Mouse (Mus musculus) thymus, adult 2 months (tissue): ENCODE data around the gene Tmem266. TPM values are rescaled to one million over a fixed set of nuclear protein-coding genes. Genes with fewer than 3 reads are reported as not detected.

Experiments used
- DNase-seq: peaks from one replicate; pipeline ENCODE4 v3.0.0; 2021
- H3K27ac ChIP-seq: fragments of 200-500 bp; 2 replicates; pipeline ENCODE4 v1.5.1; 2012; ENCODE audit warnings: low read length, control low read depth; ENCODE audit not compliant: control insufficient read depth, insufficient read depth
- H3K27me3 ChIP-seq: fragments of 200-500 bp; 2 replicates; pipeline ENCODE4 v1.6.1; 2012; ENCODE audit warnings: mild to moderate bottlenecking, low read length, moderate library complexity, mixed read lengths; ENCODE audit not compliant: control insufficient read depth, insufficient read depth
- H3K36me3 ChIP-seq: fragments of 200-500 bp; 2 replicates; pipeline ENCODE4 v1.6.1; 2012; ENCODE audit warnings: mild to moderate bottlenecking, low read length, moderate library complexity; ENCODE audit not compliant: control insufficient read depth, insufficient read depth
- H3K4me1 ChIP-seq: fragments of 200-500 bp; replicated peaks from 2 replicates; pipeline ENCODE4 v1.6.1; 2012; ENCODE audit warnings: low read length; ENCODE audit not compliant: control insufficient read depth, insufficient read depth
- H3K4me3 ChIP-seq: fragments of 200-500 bp; 2 replicates; pipeline ENCODE4 v1.5.1; 2012; ENCODE audit warnings: mild to moderate bottlenecking, low read length, control low read depth, moderate library complexity; ENCODE audit not compliant: control insufficient read depth, insufficient read depth
- CTCF ChIP-seq: fragments of 200-500 bp; IDR thresholded peaks from 2 replicates; pipeline ENCODE4 v1.5.1; 2012; ENCODE audit warnings: mild to moderate bottlenecking, control low read depth, low read length, moderate library complexity, borderline replicate concordance; ENCODE audit not compliant: control insufficient read depth, poor library complexity, insufficient read depth; ENCODE audit errors: extremely low read depth
- POLR2A ChIP-seq: fragments of 200-500 bp; IDR thresholded peaks from 2 replicates; pipeline ENCODE4 v1.6.1; 2012; ENCODE audit warnings: mild to moderate bottlenecking, low read length, control low read depth, moderate library complexity; ENCODE audit not compliant: control insufficient read depth, poor library complexity, insufficient read depth; ENCODE audit errors: extremely low read depth
- WGBS: fragments of 180-500 bp; shearing (Covaris S2); methylation state at CpG from one replicate; pipeline ENCODE4 v1.1.7; 2018; 5-methylcytosine and 5-hydroxymethylcytosine counted together
- polyA plus RNA-seq: library from polyadenylated mRNA; depleted of rRNA; stranded (reverse); fragments of >200 nt; gene quantifications from 2 replicates; pipeline ENCODE4 v1.2.3, GENCODE M21; 2012

Gene Tmem266
- polyA plus RNA-seq, 1 experiment, result 1.00 TPM

GRCm38 (mm10) chr9:55423451-55424424, 97.0 kb downstream of the Tmem266 start:
- Histone ChIP-seq H3K36me3 (no peaks in the 10 kb centered on the region), H3K4me3 (no peak overlapping the region), H3K27me3 (no peaks in the 10 kb centered on the region), H3K4me1 (no peaks in the 10 kb centered on the region), H3K27ac (no peak overlapping the region)
- no peak for TF ChIP-seq CTCF
- no peak for TF ChIP-seq POLR2A
- DNase-seq, result no peak
- WGBS, result 94% methylated on average over 14 of the region's 14 CpGs

- Histone ChIP-seq H3K27me3 (no peaks in the 10 kb centered on the region), H3K4me3 (no peak overlapping the region), H3K27ac (no peak overlapping the region), H3K36me3 (no peaks in the 10 kb centered on the region), H3K4me1 (no peaks in the 10 kb centered on the region)
- no peak for DNase-seq
- WGBS, result 87% methylated on average over 7 of the region's 7 CpGs
- no peak for TF ChIP-seq CTCF
Observed at GRCm38 (mm10) chr9:55425271-55425810, 98.6 kb downstream of the Tmem266 start.

DNA sequence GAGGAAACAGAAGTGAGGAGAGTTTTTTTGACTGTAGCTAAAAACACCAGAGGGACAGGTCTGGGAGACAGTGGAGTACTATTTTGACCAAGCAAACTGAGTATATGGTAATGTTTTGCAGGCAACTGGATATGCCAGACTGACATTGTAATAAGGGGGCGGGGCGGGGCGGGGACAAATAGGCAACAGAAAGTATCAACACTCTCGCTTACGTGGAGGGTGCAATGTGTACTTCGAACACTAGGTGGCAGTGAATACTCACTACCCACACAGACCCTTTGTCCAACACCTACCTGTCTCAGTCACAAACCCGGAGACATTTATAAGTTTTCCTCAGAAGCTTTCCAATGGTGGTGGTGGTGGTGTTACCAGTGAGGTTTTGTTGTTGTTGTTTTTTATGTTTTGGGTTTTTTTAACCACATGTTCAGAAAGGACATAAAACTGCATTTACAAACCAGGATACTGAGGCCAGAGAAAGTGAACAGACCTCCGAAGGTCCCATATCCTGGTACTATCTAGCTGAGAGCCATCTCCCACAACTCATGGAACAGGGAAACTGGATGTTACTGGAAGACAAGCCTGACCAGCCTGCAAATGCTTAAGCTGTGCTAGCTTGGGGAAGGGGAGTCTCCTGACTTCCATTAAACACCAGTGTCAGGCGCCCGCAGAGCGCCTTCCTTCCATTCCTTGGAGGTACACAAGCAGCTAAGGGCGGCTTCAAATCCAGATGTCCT, 102.7 kb downstream of the Tmem266 start:
- Histone ChIP-seq H3K4me3 (no peak overlapping the region), H3K27me3 (no peaks in the 10 kb centered on the region), H3K27ac (no peak overlapping the region), H3K36me3 (no peaks in the 10 kb centered on the region), H3K4me1 (no peaks in the 10 kb centered on the region)
- 41% methylated on average over 12 of the region's 12 CpGs for WGBS
- TF ChIP-seq POLR2A (no peak), CTCF (no peak)
- DNase-seq, result peak; percentile 58

- Histone ChIP-seq H3K4me1 (no peaks in the 10 kb centered on the region), H3K27ac (no peak overlapping the region), H3K36me3 (no peaks in the 10 kb centered on the region), H3K4me3 (no peak overlapping the region), H3K27me3 (no peaks in the 10 kb centered on the region)
- WGBS, result 70% methylated on average over 20 of the region's 20 CpGs
- DNase-seq, result no peak
- TF ChIP-seq POLR2A (no peak), CTCF (no peak)
Observed at GRCm38 (mm10) chr9:55430133-55430532, 103.4 kb downstream of the Tmem266 start.

DNA sequence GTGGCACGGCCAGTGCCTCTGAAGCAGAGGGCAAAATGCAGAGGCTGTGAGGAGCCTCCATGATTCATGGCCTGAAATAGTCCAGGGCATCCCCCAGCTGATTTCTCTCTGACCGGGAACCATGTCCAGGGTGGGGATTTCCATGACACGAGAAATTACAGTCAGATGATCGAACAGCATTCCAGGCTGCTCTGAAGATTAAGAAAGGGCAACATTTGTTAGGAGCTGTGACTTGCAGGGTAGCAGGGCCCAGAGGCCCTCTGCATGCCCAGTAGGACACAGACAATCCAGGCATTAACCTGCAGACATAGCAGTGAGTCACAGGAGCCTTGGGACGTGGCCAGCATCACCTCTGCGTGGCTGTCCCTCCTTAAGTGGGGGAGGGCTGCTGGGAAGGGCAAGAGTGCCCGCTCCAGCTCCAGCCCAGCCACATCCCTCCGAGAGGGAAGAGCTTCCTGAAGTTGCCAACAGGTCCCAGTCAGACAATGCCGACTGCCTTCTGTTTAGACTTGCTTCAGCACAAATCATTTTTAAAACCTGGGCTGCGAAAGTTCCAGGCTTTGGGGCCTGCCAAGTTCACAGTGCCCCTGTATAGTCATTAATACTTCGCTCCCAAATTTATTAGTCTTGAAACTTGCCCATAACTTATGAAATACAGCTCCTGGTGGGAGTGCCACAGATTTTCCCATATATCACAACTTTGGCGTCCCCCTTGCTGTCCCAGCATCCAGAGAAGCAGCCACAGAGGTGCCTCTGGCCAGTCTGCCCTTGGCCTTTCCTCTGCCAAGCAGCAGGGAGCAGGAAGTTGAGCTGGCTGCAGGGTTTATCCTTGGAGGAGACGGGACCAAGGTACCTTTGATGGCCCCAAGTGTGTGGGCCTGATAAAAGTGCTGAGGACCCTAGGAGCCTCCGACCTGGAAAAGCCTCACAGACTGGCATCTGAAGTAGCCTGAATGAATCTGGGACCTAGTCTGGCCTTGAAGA, 105.9 kb downstream of the Tmem266 start:
- DNase-seq, result no peak
- 90% methylated on average over 14 of the region's 14 CpGs for WGBS

More for the DNA sequence above, 105.9 kb downstream of the Tmem266 start:
- Histone ChIP-seq H3K27ac (no peak overlapping the region), H3K27me3 (no peaks in the 10 kb centered on the region), H3K4me1 (no peaks in the 10 kb centered on the region), H3K4me3 (no peak overlapping the region), H3K36me3 (no peaks in the 10 kb centered on the region)
- no peak for TF ChIP-seq POLR2A
- TF ChIP-seq CTCF, result no peak
